Mouse (Mus musculus) embryonic facial prominence, embryonic 13.5 days (tissue): Measurements from ENCODE around the gene Dcun1d5. TPM values are rescaled to one million over a fixed set of nuclear protein-coding genes. Genes with fewer than 3 reads are reported as not detected.
"Not testable (repeated sequence)": the region's sequence is repeated elsewhere in the genome, so short reads cannot be mapped to it uniquely, and the experiment has no call there.

Experiments used
- ATAC-seq: fragments of 200-750 bp; cut with Nextera tagmentation; 2 replicates; pipeline ENCODE4 v1.8.0; 2017; ENCODE audit warnings: low read depth; ENCODE audit not compliant: insufficient number of reproducible peaks, insufficient read depth, low FRiP score, low TSS enrichment
- H3K27ac ChIP-seq: fragments of 300-500 bp; sonication (generic); 2 replicates; pipeline ENCODE4 v1.5.1; 2015; ENCODE audit warnings: moderate library complexity, mild to moderate bottlenecking, inconsistent platforms
- H3K27me3 ChIP-seq: fragments of 300-500 bp; sonication (generic); 2 replicates; pipeline ENCODE4 v1.6.1; 2015; ENCODE audit warnings: mild to moderate bottlenecking, inconsistent platforms
- H3K36me3 ChIP-seq: fragments of 300-500 bp; sonication (generic); 2 replicates; pipeline ENCODE4 v1.6.1; 2015; ENCODE audit warnings: mild to moderate bottlenecking, inconsistent platforms
- H3K4me1 ChIP-seq: fragments of 300-500 bp; sonication (generic); 2 replicates; pipeline ENCODE4 v1.6.1; 2015; ENCODE audit warnings: inconsistent platforms
- H3K4me2 ChIP-seq: fragments of 300-500 bp; sonication (generic); 2 replicates; pipeline ENCODE4 v1.6.1; 2015; ENCODE audit warnings: moderate library complexity, mild to moderate bottlenecking, inconsistent platforms
- H3K4me3 ChIP-seq: fragments of 300-500 bp; sonication (generic); 2 replicates; pipeline ENCODE4 v1.5.1; 2015; ENCODE audit warnings: mild to moderate bottlenecking, inconsistent platforms
- H3K9ac ChIP-seq: fragments of 300-500 bp; sonication (generic); 2 replicates; pipeline ENCODE4 v1.6.1; 2015; ENCODE audit warnings: mild to moderate bottlenecking, inconsistent platforms
- H3K9me3 ChIP-seq: fragments of 300-500 bp; sonication (generic); 2 replicates; pipeline ENCODE4 v1.6.1; 2016; ENCODE audit warnings: inconsistent platforms
- WGBS: fragments of 180-500 bp; shearing (Covaris S2); methylation state at CpG from one replicate; pipeline ENCODE4 v1.1.7; 2015; ENCODE audit warnings: mixed read lengths; 5-methylcytosine and 5-hydroxymethylcytosine counted together
- polyA plus RNA-seq: library from polyadenylated mRNA; unstranded; fragments of >200 nt; fragmentation: Nextera tagmentation; extraction: Ambion mirVana; gene quantifications from 2 replicates; pipeline ENCODE4 v1.2.1, GENCODE M21; 2015

Dcun1d5 gene
- polyA plus RNA-seq, result 154 and 155 TPM in 2 replicates

DNA sequence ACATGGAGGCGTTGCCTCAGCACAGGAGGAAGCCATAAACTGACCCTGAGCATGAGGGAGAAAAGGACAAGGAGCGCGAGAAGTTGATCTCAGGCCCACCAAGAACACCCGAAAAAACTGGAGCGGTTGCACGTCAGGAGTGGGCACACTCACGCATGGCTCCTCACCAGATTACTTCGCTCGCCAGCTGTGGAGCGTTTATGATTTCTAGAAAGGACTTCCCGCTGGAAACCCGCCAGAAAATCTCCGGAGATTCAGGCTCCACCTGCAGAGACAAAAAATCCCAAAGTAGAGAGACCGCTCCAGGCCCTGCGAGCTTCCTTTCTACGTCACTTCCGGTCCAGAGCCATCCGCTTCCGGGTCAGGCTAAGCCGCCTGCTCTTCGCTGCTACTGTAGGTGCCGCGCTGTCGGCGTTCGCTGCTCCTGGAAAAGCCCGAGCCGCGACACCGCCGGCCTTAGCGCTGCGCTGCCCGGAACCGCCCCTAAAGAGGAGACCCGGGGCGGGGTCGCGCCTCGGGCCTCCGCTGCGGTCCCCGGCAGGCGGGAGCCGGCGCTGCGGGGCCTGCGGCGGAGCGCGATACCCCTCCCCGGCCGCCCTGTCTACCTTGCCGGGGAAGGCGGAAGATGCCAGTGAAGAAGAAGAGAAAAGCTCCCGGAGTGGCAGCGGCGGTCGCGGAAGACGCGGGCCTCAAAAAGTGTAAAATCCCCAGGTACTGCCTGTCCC, at the start of gene Dcun1d5, which contains the start of gene Dync2h1:
Gene Dcun1d5, plus strand, starts transcription at position 349 of the 725 bp plus-strand sequence.
Gene Dync2h1, minus strand, starts transcription at position 275 of the 725 bp plus-strand sequence.
- Histone ChIP-seq H3K27ac (peak within 1 kb of the TSS; percentile 96), H3K36me3 (no peaks in the 10 kb centered on the region), H3K27me3 (no peaks in the 10 kb centered on the region), H3K4me3 (peak within 1 kb of the TSS; percentile 96), H3K4me2 (peak within 1 kb of the TSS; percentile 74), H3K9me3 (no peaks in the 10 kb centered on the region), H3K4me1 (peaks cover 12% of the 10 kb centered on the region), H3K9ac (peak within 1 kb of the TSS; percentile 96)
- ATAC-seq, result peak; percentile 98
- under 1% methylated on average over 60 of the region's 62 CpGs for WGBS

GRCm38 (mm10) chr9:7154391-7154790, 29.9 kb upstream of the Dcun1d5 start:
- no peak for ATAC-seq
- Histone ChIP-seq H3K27ac (no peak overlapping the region), H3K4me2 (no peak overlapping the region), H3K27me3 (no peaks in the 10 kb centered on the region), H3K4me1 (no peaks in the 10 kb centered on the region), H3K36me3 (peaks cover 39% of the 10 kb centered on the region), H3K9me3 (no peaks in the 10 kb centered on the region), H3K9ac (no peak overlapping the region), H3K4me3 (no peak overlapping the region)
- WGBS, result 88% methylated on average over 2 of the region's 2 CpGs

- H3K27ac ChIP-seq, result 0 out of 2 replicates have a peak overlapping the region, but pooled peaks have one; percentile 16
- H3K9ac ChIP-seq, result no peak overlapping the region
- no peak for ATAC-seq
- 91% methylated on average over 7 of the region's 7 CpGs for WGBS
- H3K9me3 ChIP-seq, result no peaks in the 10 kb centered on the region
- no peak overlapping the region for H3K4me2 ChIP-seq
- H3K4me3 ChIP-seq, result no peak overlapping the region
- H3K27me3 ChIP-seq, result no peaks in the 10 kb centered on the region
- H3K36me3 ChIP-seq, result peaks cover 36% of the 10 kb centered on the region
- H3K4me1 ChIP-seq, result peaks cover 12% of the 10 kb centered on the region
Measured at GRCm38 (mm10) chr9:7158605-7159004, 25.7 kb upstream of the Dcun1d5 start.

DNA sequence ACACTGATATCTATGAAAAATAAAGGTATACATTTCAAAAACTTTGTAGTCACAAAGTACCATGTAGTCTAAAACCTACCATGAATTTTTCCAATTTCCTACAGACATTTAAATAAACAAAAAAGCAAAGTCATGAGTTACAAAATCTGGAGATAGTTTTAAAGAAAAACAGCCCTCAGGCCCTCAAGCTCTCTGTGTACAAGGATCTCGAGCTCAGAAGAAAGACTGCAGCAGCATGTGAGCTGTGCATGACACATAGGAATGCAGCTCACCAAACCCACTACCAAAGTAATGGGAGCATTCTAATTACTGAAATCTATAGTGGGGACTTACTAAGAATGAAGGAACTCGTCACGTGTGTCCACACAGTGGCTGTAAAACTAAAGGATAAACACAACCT, 24.6 kb upstream of the Dcun1d5 start:
- H3K9ac ChIP-seq, result no peak overlapping the region
- H3K27me3 ChIP-seq, result no peaks in the 10 kb centered on the region
- H3K36me3 ChIP-seq, result peaks cover 31% of the 10 kb centered on the region
- 25% methylated on average over 3 of the region's 3 CpGs for WGBS
- H3K4me3 ChIP-seq, result no peak overlapping the region
- no peak overlapping the region for H3K4me2 ChIP-seq
- H3K9me3 ChIP-seq, result no peaks in the 10 kb centered on the region
- no peak for ATAC-seq
- H3K27ac ChIP-seq, result no peak overlapping the region
- peaks cover 12% of the 10 kb centered on the region for H3K4me1 ChIP-seq

- WGBS, result 28% methylated on average over 5 of the region's 5 CpGs
- Histone ChIP-seq H3K27ac (no peak overlapping the region), H3K36me3 (peaks cover 27% of the 10 kb centered on the region), H3K4me1 (peaks cover 12% of the 10 kb centered on the region), H3K9me3 (no peaks in the 10 kb centered on the region), H3K9ac (no peak overlapping the region), H3K4me2 (no peak overlapping the region), H3K27me3 (no peaks in the 10 kb centered on the region), H3K4me3 (no peak overlapping the region)
- ATAC-seq, result no peak
Measured at GRCm38 (mm10) chr9:7160688-7161087, 23.6 kb upstream of the Dcun1d5 start.

DNA sequence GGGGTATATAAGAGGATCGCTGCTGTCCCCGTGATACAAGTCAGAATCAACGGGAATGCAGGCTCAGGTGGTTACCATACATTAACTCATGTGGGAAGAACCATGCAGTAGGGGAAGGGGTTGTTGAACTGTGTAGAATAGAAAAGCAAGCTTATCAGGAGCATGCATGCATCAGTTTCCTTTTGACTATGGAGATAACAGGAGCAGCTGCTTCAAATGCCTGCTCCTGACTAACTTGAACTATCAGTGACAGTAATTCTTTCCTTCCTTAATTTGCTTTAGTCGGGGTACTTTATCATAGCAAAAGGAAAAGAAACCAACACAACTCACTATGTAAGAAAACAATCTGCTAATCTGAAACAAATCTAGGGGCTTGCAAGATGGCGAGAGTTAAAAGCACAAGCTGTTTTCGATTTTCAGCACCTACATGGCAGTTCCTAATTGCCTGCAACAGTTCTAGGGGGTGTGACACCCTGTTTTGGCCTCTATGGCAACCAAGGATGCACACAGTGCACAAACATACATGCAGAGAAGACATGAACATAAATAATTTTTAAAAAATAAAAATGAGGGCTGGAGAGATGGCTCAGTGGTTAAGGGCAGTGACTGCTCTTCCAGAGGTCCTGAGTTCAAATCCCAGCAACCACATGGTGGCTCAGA, 16.9 kb upstream of the Dcun1d5 start:
- ATAC-seq, result no peak
- Histone ChIP-seq H3K4me3 (no peak overlapping the region), H3K27ac (no peak overlapping the region), H3K9me3 (no peaks in the 10 kb centered on the region), H3K27me3 (no peaks in the 10 kb centered on the region), H3K4me2 (no peak overlapping the region), H3K4me1 (no peaks in the 10 kb centered on the region), H3K36me3 (peaks cover 28% of the 10 kb centered on the region), H3K9ac (no peak overlapping the region)
- WGBS, result 76% methylated on average over 6 of the region's 6 CpGs

- no peak for ATAC-seq
- Histone ChIP-seq H3K4me3 (no peak overlapping the region), H3K27ac (no peak overlapping the region)
Measured at GRCm38 (mm10) chr9:7173756-7174155, 10.6 kb upstream of the Dcun1d5 start.

GRCm38 (mm10) chr9:7176618-7177610, 7.4 kb upstream of the Dcun1d5 start:
- peak overlapping the region; percentile 28; the same call in 1 of the 2 replicates for H3K27ac ChIP-seq
- H3K27me3 ChIP-seq, result no peaks in the 10 kb centered on the region
- WGBS, result 8% methylated on average over 41 of the region's 41 CpGs

More at GRCm38 (mm10) chr9:7173756-7174155, 10.6 kb upstream of the Dcun1d5 start:
- no peaks in the 10 kb centered on the region for H3K27me3 ChIP-seq
- WGBS, result 88% methylated on average over 1 of the region's 1 CpGs
- no peak overlapping the region for H3K9ac ChIP-seq
- no peaks in the 10 kb centered on the region for H3K9me3 ChIP-seq
- H3K36me3 ChIP-seq, result peaks cover 17% of the 10 kb centered on the region
- no peak overlapping the region for H3K4me2 ChIP-seq
- H3K4me1 ChIP-seq, result peaks cover 5% of the 10 kb centered on the region; the same call in 1 of the 2 replicates

GRCm38 (mm10) chr9:7184897-7185291, 574 bp downstream of the Dcun1d5 start:
- WGBS, result under 1% methylated on average over 26 of the region's 31 CpGs
- H3K4me1 ChIP-seq, result peaks cover 12% of the 10 kb centered on the region
- ATAC-seq, result peak; percentile 74; the same call in 1 of the 2 replicates
- H3K36me3 ChIP-seq, result peaks cover 1% of the 10 kb centered on the region; the same call in 1 of the 2 replicates
- H3K4me2 ChIP-seq, result peak overlapping the region; percentile 74
- H3K4me3 ChIP-seq, result peak overlapping the region; percentile 96
- peak overlapping the region; percentile 96 for H3K9ac ChIP-seq
- H3K9me3 ChIP-seq, result no peaks in the 10 kb centered on the region
- H3K27ac ChIP-seq, result peak overlapping the region; percentile 96
- H3K27me3 ChIP-seq, result no peaks in the 10 kb centered on the region

More at GRCm38 (mm10) chr9:7176618-7177610, 7.4 kb upstream of the Dcun1d5 start:
- H3K4me3 ChIP-seq, result peak overlapping the region; percentile 65
- no peaks in the 10 kb centered on the region for H3K9me3 ChIP-seq
- peak; percentile 97 for ATAC-seq
- H3K4me1 ChIP-seq, result peaks cover 5% of the 10 kb centered on the region; the same call in 1 of the 2 replicates
- peaks cover 8% of the 10 kb centered on the region; the same call in 1 of the 2 replicates for H3K36me3 ChIP-seq
- H3K9ac ChIP-seq, result peak overlapping the region; percentile 80
- peak overlapping the region; percentile 80 for H3K4me2 ChIP-seq

GRCm38 (mm10) chr9:7190694-7191093, 6.4 kb downstream of the Dcun1d5 start:
- not testable (repeated sequence) for H3K36me3 ChIP-seq, H3K9ac ChIP-seq, H3K4me1 ChIP-seq, H3K4me2 ChIP-seq, H3K9me3 ChIP-seq, H3K27me3 ChIP-seq, H3K4me3 ChIP-seq, ATAC-seq, H3K27ac ChIP-seq
- 89% methylated on average over 3 of the region's 3 CpGs for WGBS

GRCm38 (mm10) chr9:7216240-7216639, 31.9 kb downstream of the Dcun1d5 start:
- Histone ChIP-seq H3K27me3 (no peaks in the 10 kb centered on the region), H3K36me3 (peaks cover 30% of the 10 kb centered on the region), H3K27ac (no peak overlapping the region), H3K4me1 (no peaks in the 10 kb centered on the region), H3K4me3 (no peak overlapping the region), H3K9me3 (0 out of 2 replicates have a peak, but pooled peaks cover 5% of the 10 kb centered on the region), H3K4me2 (no peak overlapping the region), H3K9ac (no peak overlapping the region)
- ATAC-seq, result no peak
- 42% methylated on average over 2 of the region's 2 CpGs for WGBS
